ENCODE assay signal across 10 mouse cellular contexts in the genomic region with DNA sequence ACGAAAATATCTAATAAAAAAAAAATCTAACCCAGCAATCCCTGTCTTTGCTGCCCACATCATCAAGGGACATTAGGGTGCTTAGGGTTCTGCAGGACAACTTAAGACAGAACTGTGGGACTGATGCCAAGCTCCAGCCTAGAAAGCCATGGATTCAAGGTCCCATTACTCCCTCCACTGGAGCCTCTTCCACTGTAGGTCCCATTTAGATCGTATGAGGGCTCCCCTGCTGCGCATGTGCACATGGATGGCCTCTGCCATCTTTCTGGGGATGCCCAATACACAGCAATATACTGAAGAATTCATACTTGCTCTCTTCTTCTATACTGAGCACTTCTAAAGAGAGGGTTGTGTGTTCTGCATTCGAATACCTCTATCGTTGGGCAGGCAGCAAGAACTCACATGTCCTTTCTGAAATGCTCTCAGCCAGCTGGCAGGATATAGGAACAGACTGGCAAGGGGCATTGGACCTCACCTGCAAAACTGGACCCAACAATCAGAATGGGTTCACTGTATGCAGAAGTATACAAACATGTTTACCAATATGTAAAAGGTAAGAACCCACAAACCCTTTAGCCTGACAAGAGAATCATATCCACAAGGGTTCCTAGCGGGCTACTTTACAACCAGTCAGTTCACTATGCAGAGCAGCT. TPM values are rescaled to one million over a fixed set of nuclear protein-coding genes. Genes with fewer than 3 reads are reported as not detected.
DNase-seq lines count a peak whose midpoint lies in the region; ATAC-seq lines count a peak whose summit lies in the region.
"Had no signal": no experiment of that assay in that cellular context is flagged by ENCODE, and none has a peak within 500 bp of the region (broad histone marks: within the 10 kb centered on the region; RNA-seq: fewer than 3 reads in every experiment).

No protein-coding gene starts in this region.

- 81% methylated on average over 6 of the region's 6 CpGs for WGBS in heart, embryonic 16.5 days
- 84% methylated on average over 6 of the region's 6 CpGs for WGBS in hindbrain, embryonic 12.5 days
- WGBS in midbrain, embryonic 13.5 days: 84% methylated on average over 6 of the region's 6 CpGs

- peaks cover 26% of the 10 kb centered on the region for H3K4me1 ChIP-seq in heart, embryonic 16.5 days (ENCODE audit: control insufficient read depth, insufficient read depth, low read length)
- peaks cover 27% of the 10 kb centered on the region for H3K4me1 ChIP-seq in hindbrain, embryonic 12.5 days
- peaks cover 37% of the 10 kb centered on the region for H3K4me1 ChIP-seq in midbrain, embryonic 13.5 days (replicated peaks)

- no peaks in the 10 kb centered on the region for H3K9me3 ChIP-seq in heart, embryonic 16.5 days (replicated peaks; ENCODE audit: control insufficient read depth, low read length)
- no peaks in the 10 kb centered on the region for H3K9me3 ChIP-seq in hindbrain, embryonic 12.5 days (replicated peaks)
- H3K9me3 ChIP-seq in midbrain, embryonic 13.5 days: no peaks in the 10 kb centered on the region

- H3K27ac ChIP-seq in heart, embryonic 16.5 days (ENCODE audit: low read length): no peak overlapping the region
- no peak overlapping the region for H3K27ac ChIP-seq in hindbrain, embryonic 12.5 days
- H3K27ac ChIP-seq in midbrain, embryonic 13.5 days: no peak overlapping the region
- H3K27ac ChIP-seq: macrophage had no signal

- ATAC-seq in heart, embryonic 16.5 days (replicated peaks; ENCODE audit: extremely low read depth, insufficient read depth, low FRiP score): no peak
- no peak for ATAC-seq in hindbrain, embryonic 12.5 days (ENCODE audit: low FRiP score)
- no peak for ATAC-seq in midbrain, embryonic 13.5 days

- H3K4me2 ChIP-seq in heart, embryonic 16.5 days (ENCODE audit: low read depth, low read length): peak overlapping the region; percentile 90
- peak overlapping the region; percentile 84 for H3K4me2 ChIP-seq in hindbrain, embryonic 12.5 days (replicated peaks)
- H3K4me2 ChIP-seq in midbrain, embryonic 13.5 days (replicated peaks): peak overlapping the region; percentile 95

- no peak for DNase-seq in heart, adult 9 months (ENCODE audit: low spot score in 2 of 2)
- peak; percentile 39 to 44 for DNase-seq in cerebellum, postnatal 10 days
- DNase-seq in urinary bladder, postnatal 36 days (ENCODE audit: low spot score in 2 of 2): no peak
- DNase-seq in adrenal gland, adult 8-10 months: no peak
- no peak for DNase-seq in adrenal gland, postnatal 36 days

- H3K4me3 ChIP-seq in heart, embryonic 16.5 days (ENCODE audit: low read length): peak overlapping the region; percentile 94
- H3K4me3 ChIP-seq in hindbrain, embryonic 12.5 days: peak overlapping the region; percentile 97
- H3K4me3 ChIP-seq in midbrain, embryonic 13.5 days (replicated peaks): peak overlapping the region; percentile 97

- H3K9ac ChIP-seq in heart, embryonic 16.5 days (ENCODE audit: low read length): peak overlapping the region; percentile 98; the same call in 1 of the 2 replicates
- peak overlapping the region; percentile 98 for H3K9ac ChIP-seq in hindbrain, embryonic 12.5 days
- H3K9ac ChIP-seq in midbrain, embryonic 13.5 days (replicated peaks): peak overlapping the region; percentile 98

- H3K27me3 ChIP-seq in heart, embryonic 16.5 days (ENCODE audit: control insufficient read depth, insufficient read depth, low read length): no peaks in the 10 kb centered on the region
- H3K27me3 ChIP-seq in hindbrain, embryonic 12.5 days: no peaks in the 10 kb centered on the region
- H3K27me3 ChIP-seq in midbrain, embryonic 13.5 days: no peaks in the 10 kb centered on the region

- H3K36me3 ChIP-seq in heart, embryonic 16.5 days (ENCODE audit: control insufficient read depth, insufficient read depth): no peaks in the 10 kb centered on the region
- H3K36me3 ChIP-seq in hindbrain, embryonic 12.5 days: no peaks in the 10 kb centered on the region
- H3K36me3 ChIP-seq in midbrain, embryonic 13.5 days: no peaks in the 10 kb centered on the region

RNA-seq across cellular contexts. Expression of gene Gm20518, which starts 1.7 kb away (rescaled TPM):
- polyA plus RNA-seq in heart, embryonic 16.5 days (2015; fragmentation: Nextera tagmentation; extraction: Ambion mirVana): 0.14 and 0.32 TPM in 2 replicates
- 0.66 and 0.73 TPM in 2 replicates for polyA plus RNA-seq in hindbrain, embryonic 12.5 days (2016; fragmentation: Nextera tagmentation; extraction: Ambion mirVana)
- 0.71 and 0.98 TPM in 2 replicates for polyA plus RNA-seq in midbrain, embryonic 13.5 days (2015; fragmentation: Nextera tagmentation; extraction: Ambion mirVana)
- total RNA-seq in adrenal gland, adult 8-10 months (2022): under 1 TPM; 0.23 to 0.73 (median 0.33) TPM
- total RNA-seq in adrenal gland, postnatal 36 days (2021): under 1 TPM; 0.20 to 0.40 TPM
- polyA plus RNA-seq: macrophage had no signal

RNA-seq across cellular contexts. Expression of gene Tssk1, which starts 4.2 kb away (rescaled TPM):
- polyA plus RNA-seq in heart, embryonic 16.5 days (2015; fragmentation: Nextera tagmentation; extraction: Ambion mirVana): 0.04 and 0.05 TPM in 2 replicates
- 0.07 and 0.10 TPM in 2 replicates for polyA plus RNA-seq in hindbrain, embryonic 12.5 days (2016; fragmentation: Nextera tagmentation; extraction: Ambion mirVana)
- polyA plus RNA-seq in midbrain, embryonic 13.5 days (2015; fragmentation: Nextera tagmentation; extraction: Ambion mirVana): 0.07 TPM in 1 of 2 replicates, not detected in the other
- under 1 TPM in 3 of 4 experiments, not detected in 1; 0.08 to 0.17 (median 0.12) TPM for total RNA-seq in adrenal gland, adult 8-10 months (2022)
- under 1 TPM; 0.10 to 0.13 TPM for total RNA-seq in adrenal gland, postnatal 36 days (2021)
- polyA plus RNA-seq: macrophage had no signal

RNA-seq across cellular contexts. Expression of gene Dgcr2, which starts 8.5 kb away (rescaled TPM):
- polyA plus RNA-seq in heart, embryonic 16.5 days (2015; fragmentation: Nextera tagmentation; extraction: Ambion mirVana): 46.9 and 55.2 TPM in 2 replicates
- polyA plus RNA-seq in hindbrain, embryonic 12.5 days (2016; fragmentation: Nextera tagmentation; extraction: Ambion mirVana): 101 and 106 TPM in 2 replicates
- polyA plus RNA-seq in midbrain, embryonic 13.5 days (2015; fragmentation: Nextera tagmentation; extraction: Ambion mirVana): 97.9 and 103 TPM in 2 replicates
- 10 to 100 TPM; 66.1 to 78.0 (median 76.2) TPM for total RNA-seq in adrenal gland, adult 8-10 months (2022)
- total RNA-seq in adrenal gland, postnatal 36 days (2021): 10 to 100 TPM; 61.7 to 67.5 TPM

RNA-seq across cellular contexts. Expression of gene Tssk2, which starts 8.6 kb away (rescaled TPM):
- not detected in 2 replicates for polyA plus RNA-seq in heart, embryonic 16.5 days (2015; fragmentation: Nextera tagmentation; extraction: Ambion mirVana)
- polyA plus RNA-seq in hindbrain, embryonic 12.5 days (2016; fragmentation: Nextera tagmentation; extraction: Ambion mirVana): 0.17 and 0.21 TPM in 2 replicates
- polyA plus RNA-seq in midbrain, embryonic 13.5 days (2015; fragmentation: Nextera tagmentation; extraction: Ambion mirVana): 0.14 and 0.19 TPM in 2 replicates
- total RNA-seq in adrenal gland, adult 8-10 months (2022): not detected
- total RNA-seq in adrenal gland, postnatal 36 days (2021): not detected
- total RNA-seq: MEL had no signal
- polyA plus RNA-seq: macrophage had no signal

RNA-seq across cellular contexts. Expression of gene Ess2, which starts 21.3 kb away (rescaled TPM):
- polyA plus RNA-seq in heart, embryonic 16.5 days (2015; fragmentation: Nextera tagmentation; extraction: Ambion mirVana): 31.6 and 32.7 TPM in 2 replicates
- polyA plus RNA-seq in hindbrain, embryonic 12.5 days (2016; fragmentation: Nextera tagmentation; extraction: Ambion mirVana): 50.0 and 51.1 TPM in 2 replicates
- polyA plus RNA-seq in midbrain, embryonic 13.5 days (2015; fragmentation: Nextera tagmentation; extraction: Ambion mirVana): 56.1 and 56.6 TPM in 2 replicates
- 10 to 100 TPM; 16.9 to 28.8 (median 22.5) TPM for total RNA-seq in adrenal gland, adult 8-10 months (2022)
- total RNA-seq in adrenal gland, postnatal 36 days (2021): 10 to 100 TPM; 13.9 to 16.7 TPM

Comparison
In these comparisons a context has a peak if more than half of its experiments do, and no peak if none do; other contexts are left out.
1. DNase-seq: peak in cerebellum, postnatal 10 days (2 of 2); none in heart, adult 9 months (0 of 2), urinary bladder, postnatal 36 days (0 of 2), adrenal gland, adult 8-10 months (single experiment) and adrenal gland, postnatal 36 days (0 of 2).
2. Peak in every context shown above with its lines, with median percentiles within 50 percentile points of each other: H3K4me2 ChIP-seq, H3K4me3 ChIP-seq and H3K9ac ChIP-seq.